Mouse (Mus musculus) embryonic facial prominence, embryonic 11.5 days (tissue): ENCODE measurements at regions not wholly inside any gene's neighbourhood (a gene's known extent, or its start where the extent isn't known, plus 50 kb on each side); places are given as distances from the start of the nearest gene placed in this dataset.

Experiments used
- ATAC-seq: fragments of 200-750 bp; cut with Nextera tagmentation; replicated peaks from 2 replicates; pipeline ENCODE4 v1.8.0; 2017; ENCODE audit warnings: low read depth; ENCODE audit not compliant: insufficient number of reproducible peaks, low FRiP score, low TSS enrichment
- DNase-seq: peaks from one replicate; pipeline ENCODE4 v3.0.0-alpha.2; 2015; ENCODE audit warnings: low spot score
- H3K27ac ChIP-seq: fragments of 300-500 bp; sonication (generic); replicated peaks from 2 replicates; pipeline ENCODE4 v1.5.1; 2014; ENCODE audit warnings: mild to moderate bottlenecking, low read depth, low read length, control low read depth
- H3K27me3 ChIP-seq: fragments of 300-500 bp; sonication (generic); 2 replicates; pipeline ENCODE4 v1.6.1; 2014; ENCODE audit warnings: mild to moderate bottlenecking, low read length, moderate library complexity, mixed read lengths; ENCODE audit not compliant: control insufficient read depth, insufficient read depth
- H3K36me3 ChIP-seq: fragments of 300-500 bp; sonication (generic); replicated peaks from 2 replicates; pipeline ENCODE4 v1.6.1; 2014; ENCODE audit warnings: low read depth, mild to moderate bottlenecking, low read length, moderate library complexity, mixed read lengths; ENCODE audit not compliant: control insufficient read depth, insufficient read depth
- H3K4me1 ChIP-seq: fragments of 300-500 bp; sonication (generic); 2 replicates; pipeline ENCODE4 v1.6.1; 2014; ENCODE audit warnings: low read length, mixed read lengths; ENCODE audit not compliant: control insufficient read depth, insufficient read depth
- H3K4me2 ChIP-seq: fragments of 300-500 bp; sonication (generic); 2 replicates; pipeline ENCODE4 v1.6.1; 2014; ENCODE audit warnings: low read depth, mild to moderate bottlenecking, control low read depth, low read length, moderate library complexity
- H3K4me3 ChIP-seq: fragments of 300-500 bp; sonication (generic); 2 replicates; pipeline ENCODE4 v1.5.1; 2014; ENCODE audit warnings: low read depth, low read length, control low read depth
- H3K9ac ChIP-seq: fragments of 300-500 bp; sonication (generic); replicated peaks from 2 replicates; pipeline ENCODE4 v1.6.1; 2014; ENCODE audit warnings: mild to moderate bottlenecking, control low read depth, low read length
- H3K9me3 ChIP-seq: fragments of 300-500 bp; sonication (generic); replicated peaks from 2 replicates; pipeline ENCODE4 v1.6.1; 2016; ENCODE audit warnings: mild to moderate bottlenecking, low read length, inconsistent platforms, mixed read lengths; ENCODE audit not compliant: control insufficient read depth
- WGBS: fragments of 180-500 bp; shearing (Covaris S2); extraction: QIAGEN DNeasy Blood & Tissue Kit; methylation state at CpG from one replicate; pipeline ENCODE4 v1.1.7; 2014; 5-methylcytosine and 5-hydroxymethylcytosine counted together

GRCm38 (mm10) chr2:48315306-48315705, 498.6 kb upstream of the Acvr2a start:
- H3K36me3 ChIP-seq = no peaks in the 10 kb centered on the region

GRCm38 (mm10) chr2:48316180-48316889, 497.6 kb upstream of the Acvr2a start:
- no peak overlapping the region for H3K27ac ChIP-seq
- no peak overlapping the region for H3K9ac ChIP-seq
- no peak overlapping the region for H3K4me3 ChIP-seq
- WGBS = 84% methylated on average over 8 of the region's 8 CpGs
- H3K36me3 ChIP-seq = no peaks in the 10 kb centered on the region
- no peaks in the 10 kb centered on the region for H3K27me3 ChIP-seq
- no peak for ATAC-seq
- no peak for DNase-seq
- no peaks in the 10 kb centered on the region for H3K4me1 ChIP-seq
- no peaks in the 10 kb centered on the region for H3K9me3 ChIP-seq
- no peak overlapping the region for H3K4me2 ChIP-seq

More at GRCm38 (mm10) chr2:48315306-48315705, 498.6 kb upstream of the Acvr2a start:
- Histone ChIP-seq H3K4me2 (no peak overlapping the region), H3K4me3 (no peak overlapping the region), H3K4me1 (no peaks in the 10 kb centered on the region), H3K9ac (no peak overlapping the region), H3K9me3 (no peaks in the 10 kb centered on the region), H3K27me3 (no peaks in the 10 kb centered on the region), H3K27ac (no peak overlapping the region)
- DNase-seq (no peak), ATAC-seq (no peak)
- 88% methylated on average over 3 of the region's 3 CpGs for WGBS

GRCm38 (mm10) chr2:48317821-48318220, 496.1 kb upstream of the Acvr2a start:
- Histone ChIP-seq H3K9me3 (no peaks in the 10 kb centered on the region), H3K4me2 (no peak overlapping the region), H3K4me1 (no peaks in the 10 kb centered on the region), H3K36me3 (no peaks in the 10 kb centered on the region), H3K9ac (no peak overlapping the region), H3K27ac (no peak overlapping the region), H3K27me3 (no peaks in the 10 kb centered on the region), H3K4me3 (no peak overlapping the region)
- DNase-seq (no peak), ATAC-seq (no peak)
- 58% methylated on average over 7 of the region's 7 CpGs for WGBS

GRCm38 (mm10) chr2:48318384-48319030, 495.4 kb upstream of the Acvr2a start:
- Histone ChIP-seq H3K27ac (no peak overlapping the region), H3K4me3 (no peak overlapping the region), H3K36me3 (no peaks in the 10 kb centered on the region), H3K27me3 (no peaks in the 10 kb centered on the region), H3K9ac (no peak overlapping the region), H3K9me3 (no peaks in the 10 kb centered on the region), H3K4me2 (no peak overlapping the region), H3K4me1 (no peaks in the 10 kb centered on the region)
- ATAC-seq = peak; percentile 79; the same call in 1 of the 2 replicates
- peak; percentile 48 for DNase-seq
- WGBS = 35% methylated on average over 8 of the region's 8 CpGs

GRCm38 (mm10) chr2:48321471-48321870, 492.4 kb upstream of the Acvr2a start:
- 79% methylated on average over 4 of the region's 4 CpGs for WGBS

GRCm38 (mm10) chr2:48322278-48322677, 491.6 kb upstream of the Acvr2a start:
- Histone ChIP-seq H3K4me3 (no peak overlapping the region), H3K36me3 (no peaks in the 10 kb centered on the region), H3K4me1 (no peaks in the 10 kb centered on the region), H3K4me2 (no peak overlapping the region), H3K27me3 (no peaks in the 10 kb centered on the region), H3K9me3 (no peaks in the 10 kb centered on the region), H3K27ac (no peak overlapping the region), H3K9ac (no peak overlapping the region)
- no peak for ATAC-seq
- 76% methylated on average over 5 of the region's 5 CpGs for WGBS
- DNase-seq = no peak

More at GRCm38 (mm10) chr2:48321471-48321870, 492.4 kb upstream of the Acvr2a start:
- no peak overlapping the region for H3K4me3 ChIP-seq
- no peaks in the 10 kb centered on the region for H3K36me3 ChIP-seq
- no peak overlapping the region for H3K4me2 ChIP-seq
- no peaks in the 10 kb centered on the region for H3K27me3 ChIP-seq
- DNase-seq (no peak), ATAC-seq (no peak)
- no peak overlapping the region for H3K9ac ChIP-seq
- H3K27ac ChIP-seq = no peak overlapping the region
- no peaks in the 10 kb centered on the region for H3K9me3 ChIP-seq
- no peaks in the 10 kb centered on the region for H3K4me1 ChIP-seq

- Histone ChIP-seq H3K9me3 (no peaks in the 10 kb centered on the region), H3K27ac (no peak overlapping the region), H3K4me3 (no peak overlapping the region), H3K36me3 (no peaks in the 10 kb centered on the region), H3K9ac (no peak overlapping the region), H3K4me2 (no peak overlapping the region), H3K27me3 (no peaks in the 10 kb centered on the region), H3K4me1 (no peaks in the 10 kb centered on the region)
- ATAC-seq (no peak), DNase-seq (no peak)
Observed at GRCm38 (mm10) chr2:48328204-48328603, 485.7 kb upstream of the Acvr2a start.

GRCm38 (mm10) chr2:48332783-48333182, 481.1 kb upstream of the Acvr2a start:
- Histone ChIP-seq H3K9me3 (no peaks in the 10 kb centered on the region), H3K4me3 (no peak overlapping the region), H3K4me2 (peak overlapping the region; percentile 31), H3K27me3 (no peaks in the 10 kb centered on the region), H3K36me3 (no peaks in the 10 kb centered on the region), H3K4me1 (no peaks in the 10 kb centered on the region), H3K27ac (no peak overlapping the region), H3K9ac (no peak overlapping the region)
- WGBS = 38% methylated on average over 10 of the region's 10 CpGs
- DNase-seq (no peak), ATAC-seq (no peak)
